15 mouse cellular contexts compared by ENCODE assay signal in the genomic region with DNA sequence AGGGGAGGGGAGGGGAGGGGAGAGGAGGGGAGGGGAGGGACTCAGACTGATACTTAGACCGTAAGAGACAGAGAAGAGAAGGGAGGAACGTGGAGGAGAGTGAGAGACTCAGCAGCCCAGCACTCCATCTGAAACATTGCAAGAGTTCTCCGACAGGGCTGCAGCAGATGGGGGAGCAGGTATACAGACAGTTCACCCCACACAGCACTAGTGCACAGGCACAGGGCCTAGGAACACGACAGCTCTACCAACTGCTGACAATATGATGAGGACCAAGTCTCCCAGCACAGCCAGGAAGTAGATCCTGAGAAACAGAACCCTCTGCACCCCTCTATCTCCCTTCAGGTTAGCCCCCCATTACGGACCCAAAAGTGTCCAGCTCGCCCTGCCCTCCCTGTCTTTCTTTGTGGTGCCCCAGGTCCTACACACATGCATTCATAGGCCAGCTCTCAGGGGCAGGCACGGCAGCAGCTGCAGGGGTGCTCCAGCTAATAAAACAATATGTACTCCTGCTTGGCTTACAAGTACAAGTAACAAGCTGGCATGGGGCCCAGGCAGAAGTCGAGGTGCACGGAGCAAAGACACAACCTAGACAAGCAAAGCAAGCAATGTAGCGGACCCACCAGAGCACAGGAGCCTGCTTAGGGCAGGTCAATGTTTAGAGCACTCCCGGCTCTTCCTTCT. TPM values are rescaled to one million over a fixed set of nuclear protein-coding genes. Genes with fewer than 3 reads are reported as not detected.
A peak's percentile ranks its signal among the peaks of the same experiment; 100 is the strongest.
DNase-seq lines count a peak whose midpoint lies in the region; ATAC-seq and TF ChIP-seq lines count a peak whose summit lies in the region.
"Had no signal": no experiment of that assay in that cellular context is flagged by ENCODE, and none has a peak within 500 bp of the region (broad histone marks: within the 10 kb centered on the region; RNA-seq: fewer than 3 reads in every experiment).

No protein-coding gene starts in this region.

- no peak overlapping the region for H3K4me3 ChIP-seq in kidney, embryonic 15.5 days (replicated peaks)
- H3K4me3 ChIP-seq: erythroblast, embryonic 14.5 days; limb, embryonic 15.5 days had no signal

- H3K4me2 ChIP-seq in kidney, embryonic 15.5 days = no peak overlapping the region
- H3K4me2 ChIP-seq: heart, embryonic 11.5 days; limb, embryonic 15.5 days had no signal

- peak; percentile 34; the same call in 1 of the 2 replicates for ATAC-seq in frontal cortex, adult (ENCODE audit: low TSS enrichment)
- 0 out of 2 replicates have a peak, but pooled peaks have one; percentile 20 for ATAC-seq in kidney, embryonic 15.5 days (replicated peaks; ENCODE audit: low FRiP score)
- no peak for ATAC-seq in erythroblast, adult 5-6 weeks (replicated peaks; ENCODE audit: low FRiP score, poor library complexity, severe bottlenecking)
- ATAC-seq: hindbrain, postnatal 0 days had no signal

- H3K27ac ChIP-seq in kidney, embryonic 15.5 days = peak overlapping the region; percentile 51
- H3K27ac ChIP-seq: hindbrain, postnatal 0 days; limb, embryonic 15.5 days had no signal

- no peak for DNase-seq in frontal cortex, postnatal 14 days (ENCODE audit: low spot score in 2 of 2)
- DNase-seq in kidney, adult 8-10 months = no peak
- DNase-seq in brain, embryonic 14.5 days (ENCODE audit: low read depth) = peak; percentile 67
- peak; percentile 30 to 68 for DNase-seq in kidney, postnatal 25 days
- DNase-seq in thymus, postnatal 36 days = no peak
- DNase-seq: adrenal gland, postnatal 25 days; B cell, adult 2 months had no signal

- TF ChIP-seq CTCF in brain, embryonic 14.5 days (IDR thresholded peaks at IDR 0.05; ENCODE audit: borderline replicate concordance, extremely low read depth, insufficient read depth, insufficient read length) = no peak

- WGBS in kidney, embryonic 15.5 days = 38% methylated on average over 11 of the region's 11 CpGs

- no peaks in the 10 kb centered on the region for H3K27me3 ChIP-seq in kidney, embryonic 15.5 days
- H3K27me3 ChIP-seq: limb, embryonic 15.5 days had no signal

- no peaks in the 10 kb centered on the region for H3K36me3 ChIP-seq in kidney, embryonic 15.5 days
- H3K36me3 ChIP-seq: limb, embryonic 15.5 days had no signal

- no peaks in the 10 kb centered on the region for H3K9me3 ChIP-seq in kidney, embryonic 15.5 days (replicated peaks)
- H3K9me3 ChIP-seq: limb, embryonic 15.5 days had no signal

- H3K9ac ChIP-seq in kidney, embryonic 15.5 days = no peak overlapping the region
- H3K9ac ChIP-seq: limb, embryonic 15.5 days had no signal

- no peak for TF ChIP-seq POLR2A in brain, embryonic 14.5 days (IDR thresholded peaks at IDR 0.05; ENCODE audit: borderline replicate concordance, extremely low read depth, insufficient read depth, insufficient read length, poor library complexity, severe bottlenecking)

- peaks cover 60% of the 10 kb centered on the region for H3K4me1 ChIP-seq in kidney, embryonic 15.5 days

RNA-seq across cellular contexts. Expression of a gene that starts 28.9 kb away (rescaled TPM):
- polyA plus RNA-seq in kidney, embryonic 15.5 days (2015; fragmentation: Nextera tagmentation; extraction: Ambion mirVana) = 14.5 and 18.6 TPM in 2 replicates
- polyA plus RNA-seq in brain, embryonic 14.5 days (2012; rRNA removed) = 70.6 and 89.3 TPM in 2 replicates
- not detected in 2 replicates for total RNA-seq in erythroblast, adult 5-6 weeks (2015; ENCODE audit: low replicate concordance)
- total RNA-seq in erythroblast, adult 5-6 weeks (2017; ENCODE audit: low replicate concordance) = 0.14 TPM in 1 of 2 replicates, not detected in the other
- total RNA-seq: common myeloid progenitor, adult 5-6 weeks had no signal

Comparison
In these comparisons a context has a peak if more than half of its experiments do, and no peak if none do; other contexts are left out.
1. DNase-seq: peak in brain, embryonic 14.5 days (single experiment) and kidney, postnatal 25 days (2 of 2); none in frontal cortex, postnatal 14 days (0 of 2), kidney, adult 8-10 months (0 of 2) and thymus, postnatal 36 days (0 of 2).